Mouse (Mus musculus) lung, adult 10 weeks (tissue): ENCODE measurements around the gene Shbg. TPM values are rescaled to one million over a fixed set of nuclear protein-coding genes. Genes with fewer than 3 reads are reported as not detected.

ENCODE experiments used
- polyA plus RNA-seq: library from polyadenylated mRNA; stranded (reverse); fragments of 350-450 nt; fragmentation: Illumina TruSeq; extraction: RNeasy Lipid Tissue Mini Kit (QIAGEN cat#74804); gene quantifications from one replicate; pipeline ENCODE4 v1.2.3, GENCODE M21; 2014; ENCODE audit warnings: low read depth, low replicate concordance; ENCODE audit not compliant: insufficient read depth

The Shbg gene
- not detected for polyA plus RNA-seq

GRCm38 (mm10) chr11:69617805-69618204 lies at the start of gene Shbg:
Gene Shbg, minus strand, starts transcription at chr11:69617905.

DNA sequence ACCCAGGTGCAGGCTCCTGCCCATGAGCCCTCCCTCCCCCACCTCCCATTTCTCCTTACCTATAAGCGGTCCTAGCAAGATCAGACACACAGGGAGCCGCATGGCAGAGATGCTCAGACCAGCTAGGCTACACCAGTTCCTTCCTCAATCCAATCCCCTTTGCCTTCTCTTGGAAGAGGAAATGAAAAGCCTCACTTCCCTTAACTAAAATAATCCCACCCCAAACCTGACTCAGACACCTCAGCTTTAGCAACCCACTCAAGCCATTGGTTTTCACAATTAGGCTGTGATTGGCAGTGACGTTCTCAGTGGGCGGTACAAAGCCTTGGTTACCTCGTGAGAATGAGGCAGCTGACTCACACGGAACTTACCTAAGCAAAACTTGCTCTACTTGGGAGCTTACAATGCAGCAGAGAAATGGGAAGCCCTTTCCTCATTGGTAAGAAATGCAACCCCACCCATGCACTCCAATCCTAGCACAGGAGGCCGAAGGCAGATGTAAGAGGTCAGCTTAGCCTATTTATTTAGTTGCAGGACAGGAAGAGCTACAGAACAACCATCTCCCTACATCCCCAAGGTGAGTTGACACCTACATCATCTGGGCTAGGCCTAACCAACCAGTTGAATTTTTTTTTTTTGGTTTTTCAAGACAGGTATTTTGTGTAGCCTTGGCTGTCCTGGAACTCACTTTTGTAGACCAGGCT lies 48.4 kb upstream of the Shbg start, which contains the start of gene Cd68:
Cd68 (minus strand) TSS at position 193 of the 704 bp plus-strand sequence.

DNA sequence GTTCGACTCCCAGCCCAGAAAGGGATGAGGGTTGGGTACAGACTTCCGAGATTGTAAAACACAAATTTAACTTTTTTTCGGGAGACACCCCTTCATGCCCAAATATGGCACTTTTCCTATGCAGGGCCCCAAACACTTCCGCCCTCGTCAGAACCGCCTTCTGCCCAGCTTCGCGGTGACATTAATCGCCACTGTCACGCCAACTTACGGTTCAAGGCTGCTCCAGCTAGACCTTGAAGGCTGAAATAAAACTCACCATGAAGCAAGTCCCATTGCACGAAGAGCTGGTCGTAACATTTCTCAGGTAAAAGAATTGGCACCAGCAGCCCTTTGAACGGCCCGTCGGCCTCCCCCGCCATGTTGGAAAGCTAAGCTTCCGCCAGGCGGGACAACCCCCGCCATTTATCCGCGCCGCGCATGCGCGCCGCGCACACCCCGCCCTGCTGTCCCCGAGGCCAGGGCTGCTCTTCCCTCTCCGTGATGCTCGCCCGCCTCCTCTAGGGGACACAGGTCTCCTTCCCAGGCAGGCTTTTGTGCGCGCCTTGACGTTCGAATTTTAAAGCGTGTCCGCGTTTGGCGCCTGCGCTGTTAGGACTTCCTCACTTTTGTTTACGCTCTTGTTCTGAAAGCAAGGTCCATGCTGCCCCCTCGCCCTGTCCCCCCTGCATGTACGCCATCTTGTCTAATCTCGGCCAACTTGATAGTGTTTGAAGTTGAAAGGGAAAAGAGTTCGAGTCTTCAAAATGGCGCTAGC lies 44.7 kb upstream of the Shbg start, which contains the start of gene Mpdu1:
Mpdu1 (minus strand) TSS at position 430 of the 754 bp plus-strand sequence.

GRCm38 (mm10) chr11:69655264-69656064 lies 37.8 kb upstream of the Shbg start, which contains the start of gene Sox15:
Gene Sox15, plus strand, starts transcription at chr11:69655314.

GRCm38 (mm10) chr11:69632284-69633089 lies 14.8 kb upstream of the Shbg start, which contains the start of gene Fxr2:
Gene Fxr2, plus strand, starts transcription at chr11:69632990.

DNA sequence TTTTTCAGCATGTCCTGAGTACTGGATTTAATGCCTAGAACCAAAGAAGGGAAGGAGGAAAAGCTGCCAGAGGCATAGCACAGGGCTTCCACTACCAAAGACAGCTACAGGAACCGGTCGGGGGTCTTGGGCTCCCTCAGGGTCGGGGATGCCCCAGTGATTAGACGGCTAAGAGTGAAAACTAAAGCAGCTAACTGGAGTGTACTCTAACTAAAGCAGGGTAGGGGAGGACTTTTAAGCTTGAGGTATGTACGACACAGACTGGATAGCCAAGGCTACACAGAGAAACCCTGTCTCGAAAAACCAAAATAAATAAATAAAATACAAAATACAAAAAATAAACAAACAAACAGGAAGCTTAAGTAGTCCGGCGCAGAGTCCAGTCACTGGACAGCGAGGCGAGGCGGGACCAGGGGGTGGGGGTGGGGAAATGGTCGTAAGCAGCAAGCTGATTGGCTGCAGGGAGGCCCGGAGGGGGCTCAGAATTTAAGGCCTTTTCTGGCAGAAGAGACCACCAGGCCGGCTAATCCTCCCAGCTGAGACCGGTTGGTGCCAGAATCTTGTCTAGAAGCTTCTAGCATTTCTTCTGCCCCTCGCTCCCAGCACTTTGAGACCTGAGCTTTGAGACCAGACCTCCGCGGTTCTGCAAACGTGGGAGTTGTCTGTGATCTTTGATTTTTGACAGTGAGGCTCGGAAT lies 4.0 kb upstream of the Shbg start, which contains the start of gene Sat2:
Sat2 (plus strand) TSS at position 454 of the 698 bp plus-strand sequence.

DNA sequence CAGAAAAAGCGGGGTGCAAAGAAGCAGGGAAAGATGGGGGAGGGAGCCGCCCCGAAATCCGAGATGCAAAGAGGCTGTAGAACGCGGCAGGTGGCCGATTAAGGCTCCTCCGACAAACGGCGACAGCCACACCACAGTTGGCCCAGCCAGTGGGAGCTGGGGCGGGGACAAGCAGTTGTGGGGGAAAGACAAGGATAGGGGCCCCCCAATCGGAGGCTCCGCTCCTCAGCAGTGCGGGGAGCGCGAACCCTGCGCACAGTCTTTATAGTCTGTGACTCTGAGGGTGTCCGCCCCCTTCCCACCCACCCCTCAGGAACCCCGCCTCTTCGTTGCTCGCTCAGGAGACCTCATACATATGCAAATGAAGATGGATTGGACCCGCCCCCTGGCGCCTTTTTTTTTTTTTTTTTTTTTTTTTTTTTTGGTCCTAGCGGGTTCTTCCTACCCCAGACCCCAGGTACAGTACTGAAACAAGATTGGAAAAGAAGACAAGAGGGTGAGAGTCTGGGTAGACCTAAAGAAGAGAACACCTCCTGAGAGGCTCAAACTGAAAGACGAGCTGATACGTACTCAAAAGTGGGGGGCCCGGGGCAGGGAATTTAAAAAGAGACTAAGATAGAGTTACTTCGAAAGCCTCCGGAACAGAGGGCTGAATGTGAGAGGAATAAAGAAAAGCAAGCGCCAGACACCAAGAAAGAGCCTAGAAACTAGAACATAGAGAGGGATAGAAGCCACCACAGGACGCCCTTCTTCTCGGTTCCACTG lies 11.8 kb downstream of the Shbg start, which contains the start of gene Atp1b2:
Atp1b2 (minus strand) TSS at position 217 of the 765 bp plus-strand sequence.

DNA sequence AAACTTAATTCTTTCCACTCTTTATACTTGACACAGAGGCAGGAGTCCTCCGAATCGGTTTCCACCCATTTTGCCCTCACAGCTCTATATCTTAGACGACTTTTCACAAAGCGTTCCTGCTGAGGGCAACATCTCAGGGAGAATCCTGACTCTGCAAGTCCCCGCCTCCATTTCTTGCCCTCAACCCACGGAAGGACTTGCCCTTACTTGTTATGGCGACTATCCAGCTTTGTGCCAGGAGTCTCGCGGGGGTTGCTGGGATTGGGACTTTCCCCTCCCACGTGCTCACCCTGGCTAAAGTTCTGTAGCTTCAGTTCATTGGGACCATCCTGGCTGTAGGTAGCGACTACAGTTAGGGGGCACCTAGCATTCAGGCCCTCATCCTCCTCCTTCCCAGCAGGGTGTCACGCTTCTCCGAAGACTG lies 37.6 kb downstream of the Shbg start, which contains the start of the genes Wrap53 and Trp53:
Wrap53 (minus strand) TSS at position 165 of the 424 bp plus-strand sequence.
Trp53 (plus strand) TSS at position 269 of the 424 bp plus-strand sequence.

Other genes with a start within 250 kb of the Shbg start
- 45.8 TPM for gene Chd3, start 248.5 kb downstream of the Shbg start, polyA plus RNA-seq
- gene Naa38, start 222.4 kb downstream of the Shbg start, polyA plus RNA-seq, result 125 TPM
- gene Cyb5d1, start 222.3 kb downstream of the Shbg start, polyA plus RNA-seq, result 11.8 TPM
- 12.9 TPM for gene Tmem88, start 219.7 kb downstream of the Shbg start, polyA plus RNA-seq
- 6.6 TPM for gene Kdm6b, start 204.2 kb downstream of the Shbg start, polyA plus RNA-seq
- gene Dnah2, start 68.8 kb downstream of the Shbg start, polyA plus RNA-seq, result 0.85 TPM
- gene Efnb3, start 57.7 kb downstream of the Shbg start, polyA plus RNA-seq, result 0.30 TPM
- 10.4 TPM for gene Wrap53, start 37.6 kb downstream of the Shbg start, polyA plus RNA-seq
- 26.0 TPM for gene Trp53, start 37.5 kb downstream of the Shbg start, polyA plus RNA-seq
- 5.4 TPM for gene Atp1b2, start 12.0 kb downstream of the Shbg start, polyA plus RNA-seq
- 4.7 TPM for gene Sat2, start 4.1 kb upstream of the Shbg start, polyA plus RNA-seq
- gene Fxr2, start 15.1 kb upstream of the Shbg start, polyA plus RNA-seq, result 39.7 TPM
- gene Sox15, start 37.4 kb upstream of the Shbg start, polyA plus RNA-seq, result not detected
- 53.4 TPM for gene Mpdu1, start 44.7 kb upstream of the Shbg start, polyA plus RNA-seq
- 44.2 TPM for gene Cd68, start 48.2 kb upstream of the Shbg start, polyA plus RNA-seq
- gene Eif4a1, start 54.5 kb upstream of the Shbg start, polyA plus RNA-seq, result 289 TPM
- gene Senp3, start 64.2 kb upstream of the Shbg start, polyA plus RNA-seq, result 47.0 TPM
- gene Tnfsf13, start 67.9 kb upstream of the Shbg start, polyA plus RNA-seq, result 23.3 TPM
- gene Tnfsf12, start 77.9 kb upstream of the Shbg start, polyA plus RNA-seq, result 48.4 TPM
- gene Tnfsfm13, start 78.2 kb upstream of the Shbg start, polyA plus RNA-seq, result 24.8 TPM
- gene Polr2a, start 140.7 kb upstream of the Shbg start, polyA plus RNA-seq, result 16.2 TPM
- 0.85 TPM for gene Slc35g3, start 144.1 kb upstream of the Shbg start, polyA plus RNA-seq
- gene Zbtb4, start 148.0 kb upstream of the Shbg start, polyA plus RNA-seq, result 25.6 TPM
- gene Chrnb1, start 178.0 kb upstream of the Shbg start, polyA plus RNA-seq, result 10.1 TPM
- gene Fgf11, start 184.0 kb upstream of the Shbg start, polyA plus RNA-seq, result 3.4 TPM
- 4.9 TPM for gene Tmem102, start 187.7 kb upstream of the Shbg start, polyA plus RNA-seq
- not detected for gene Gm39566, start 197.4 kb upstream of the Shbg start, polyA plus RNA-seq
- not detected for gene Spem2, start 200.6 kb upstream of the Shbg start, polyA plus RNA-seq
- not detected for gene Spem1, start 204.3 kb upstream of the Shbg start, polyA plus RNA-seq
- gene Nlgn2, start 219.9 kb upstream of the Shbg start, polyA plus RNA-seq, result 5.3 TPM
- 375 TPM for gene Tmem256, start 220.6 kb upstream of the Shbg start, polyA plus RNA-seq
- gene Plscr3, start 228.5 kb upstream of the Shbg start, polyA plus RNA-seq, result 65.1 TPM
- gene Tnk1, start 240.8 kb upstream of the Shbg start, polyA plus RNA-seq, result 5.1 TPM